Mouse (Mus musculus) heart, adult 2 months (tissue): ENCODE data around the gene Pard6b.

ENCODE experiments used
- CTCF ChIP-seq: fragments of 200-600 bp; IDR thresholded peaks from 2 replicates; pipeline ENCODE4 v1.8.1; 2022; ENCODE audit warnings: antibody characterized with exemption, mild to moderate bottlenecking, moderate library complexity
- EP300 ChIP-seq: fragments of 200-500 bp; IDR thresholded peaks from 2 replicates; pipeline ENCODE4 v1.6.1; 2011; ENCODE audit warnings: low read depth, low read length, control low read depth; ENCODE audit not compliant: insufficient read depth
- POLR2A ChIP-seq: fragments of 200-500 bp; IDR thresholded peaks from 2 replicates; pipeline ENCODE4 v1.6.1; 2011; ENCODE audit warnings: mild to moderate bottlenecking, low read depth, low read length, control low read depth; ENCODE audit not compliant: insufficient read depth

DNA sequence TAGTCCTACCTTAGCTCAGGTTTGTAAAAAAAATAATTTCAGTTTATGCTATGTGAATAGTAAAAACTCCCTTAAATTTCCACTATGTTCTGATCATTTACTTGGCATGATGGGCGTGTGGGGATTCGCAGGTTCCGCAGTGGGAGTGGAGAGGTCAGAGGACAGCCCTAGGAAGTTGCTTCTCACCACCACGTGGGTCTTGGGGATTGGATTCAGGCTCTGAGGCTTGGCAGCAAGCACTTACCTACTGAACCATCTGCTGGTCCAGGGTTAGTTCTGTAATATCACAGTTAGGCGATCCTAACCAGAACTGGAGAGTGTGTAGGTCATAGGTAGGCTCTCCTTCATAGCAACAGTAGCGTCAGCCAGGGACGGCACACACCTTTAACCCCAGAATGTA lies 3.4 kb downstream of the Pard6b start:
- TF ChIP-seq CTCF (no peak), POLR2A (no peak), EP300 (no peak)
